Mouse (Mus musculus): Measurements from ENCODE around the gene Gm27029. TPM values are rescaled to one million over a fixed set of nuclear protein-coding genes. Genes with fewer than 3 reads are reported as not detected.
"Not testable (repeated sequence)": the region's sequence is repeated elsewhere in the genome, so short reads cannot be mapped to it uniquely, and the experiment has no call there.

Gm27029 gene
- polyA plus RNA-seq, 1 experiment from 2014 or later = 15.0 TPM

DNA sequence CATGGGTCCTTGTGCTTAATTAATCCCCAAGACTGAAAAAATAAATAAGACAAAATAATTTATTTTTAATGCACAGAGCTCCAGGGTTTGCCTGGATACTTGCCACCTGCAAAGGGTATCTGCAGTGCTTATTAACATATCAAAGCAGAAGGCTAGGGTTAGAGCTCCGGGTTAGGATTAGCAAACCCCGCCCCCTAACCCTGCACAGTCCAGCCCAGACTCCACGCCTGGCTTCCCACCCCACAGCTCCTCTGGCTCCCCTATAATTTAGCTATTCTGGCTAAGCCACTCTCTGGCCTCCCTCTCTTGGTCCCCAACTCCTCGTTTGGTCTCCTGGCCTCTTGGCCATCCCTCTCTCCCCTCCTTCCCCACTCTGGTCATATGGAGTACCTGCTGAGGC, 42.8 kb downstream of the Gm27029 start:
- Histone ChIP-seq H3K27me3 (ENCODE audit: low read depth, poor library complexity, severe bottlenecking) (no peaks in the 10 kb centered on the region), H3K27ac (no peak overlapping the region), H3K9me3 (replicated peaks) (no peaks in the 10 kb centered on the region), H3K4me3 (no peak overlapping the region), H3K4me1 (peaks cover 3% of the 10 kb centered on the region; the same call in 1 of the 2 replicates), H3K36me3 (no peaks in the 10 kb centered on the region)
- 24% methylated on average over 4 of the region's 4 CpGs for WGBS
- DNase-seq (ENCODE audit: low spot score) = no peak

GRCm38 (mm10) chr11:101378926-101379325, 45.7 kb downstream of the Gm27029 start:
- H3K27me3 ChIP-seq (ENCODE audit: low read depth, poor library complexity, severe bottlenecking) = no peaks in the 10 kb centered on the region
- no peak overlapping the region for H3K4me3 ChIP-seq
- H3K27ac ChIP-seq = no peak overlapping the region
- WGBS = 79% methylated on average over 6 of the region's 6 CpGs
- no peaks in the 10 kb centered on the region for H3K36me3 ChIP-seq
- H3K9me3 ChIP-seq (replicated peaks) = no peaks in the 10 kb centered on the region
- no peak for DNase-seq (ENCODE audit: low spot score)
- H3K4me1 ChIP-seq = peaks cover 3% of the 10 kb centered on the region; the same call in 1 of the 2 replicates

GRCm38 (mm10) chr11:101378196-101378595, 46.4 kb downstream of the Gm27029 start:
- H3K27me3 ChIP-seq (ENCODE audit: low read depth, poor library complexity, severe bottlenecking); H3K4me3 ChIP-seq; H3K4me1 ChIP-seq; H3K27ac ChIP-seq; DNase-seq (ENCODE audit: low spot score); H3K9me3 ChIP-seq (replicated peaks); H3K36me3 ChIP-seq: not testable (repeated sequence)
- 92% methylated on average over 8 of the region's 8 CpGs for WGBS

GRCm38 (mm10) chr11:101374421-101374938, 50.1 kb downstream of the Gm27029 start:
- no peaks in the 10 kb centered on the region for H3K4me1 ChIP-seq
- no peak overlapping the region for H3K27ac ChIP-seq
- H3K36me3 ChIP-seq = no peaks in the 10 kb centered on the region
- no peak overlapping the region for H3K4me3 ChIP-seq
- H3K27me3 ChIP-seq (ENCODE audit: low read depth, poor library complexity, severe bottlenecking) = no peaks in the 10 kb centered on the region
- 78% methylated on average over 7 of the region's 7 CpGs for WGBS
- no peaks in the 10 kb centered on the region for H3K9me3 ChIP-seq (replicated peaks)
- no peak for DNase-seq (ENCODE audit: low spot score)

DNA sequence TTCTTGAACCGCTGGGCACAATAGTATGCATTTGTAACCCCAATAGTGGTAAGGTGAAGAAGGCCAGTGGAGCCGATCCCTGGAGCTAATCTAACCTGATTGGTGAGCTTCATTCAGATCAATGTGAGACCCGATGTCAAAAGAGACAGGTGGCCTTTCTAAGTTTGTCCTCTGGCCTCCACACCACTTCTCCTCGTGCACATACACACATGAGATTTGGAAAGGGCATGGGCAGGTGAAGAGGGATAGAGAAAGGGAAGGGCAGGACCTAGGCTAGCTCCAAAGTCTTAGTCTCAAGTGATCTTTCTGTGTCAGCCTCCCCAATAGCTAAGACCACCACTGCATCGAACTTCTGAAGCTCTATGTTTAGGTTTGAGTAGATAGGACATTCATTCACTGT, 54.5 kb downstream of the Gm27029 start:
- Histone ChIP-seq H3K36me3 (no peaks in the 10 kb centered on the region), H3K4me1 (no peaks in the 10 kb centered on the region), H3K9me3 (replicated peaks) (no peaks in the 10 kb centered on the region), H3K4me3 (no peak overlapping the region), H3K27me3 (ENCODE audit: low read depth, poor library complexity, severe bottlenecking) (no peaks in the 10 kb centered on the region), H3K27ac (no peak overlapping the region)
- 83% methylated on average over 5 of the region's 5 CpGs for WGBS
- no peak for DNase-seq (ENCODE audit: low spot score)

- Histone ChIP-seq H3K27me3 (ENCODE audit: low read depth, poor library complexity, severe bottlenecking) (no peaks in the 10 kb centered on the region), H3K27ac (no peak within 1 kb of the TSS), H3K36me3 (no peaks in the 10 kb centered on the region), H3K4me1 (no peaks in the 10 kb centered on the region), H3K9me3 (replicated peaks) (no peaks in the 10 kb centered on the region), H3K4me3 (no peak within 1 kb of the TSS)
- WGBS = 93% methylated on average over 8 of the region's 8 CpGs
- DNase-seq (ENCODE audit: low spot score) = no peak
These were observed 57.2 kb downstream of the Gm27029 start, which contains the start of gene G6pc for GRCm38 (mm10) chr11:101367326-101367935. Gene G6pc, plus strand, starts transcription at chr11:101367561.

DNA sequence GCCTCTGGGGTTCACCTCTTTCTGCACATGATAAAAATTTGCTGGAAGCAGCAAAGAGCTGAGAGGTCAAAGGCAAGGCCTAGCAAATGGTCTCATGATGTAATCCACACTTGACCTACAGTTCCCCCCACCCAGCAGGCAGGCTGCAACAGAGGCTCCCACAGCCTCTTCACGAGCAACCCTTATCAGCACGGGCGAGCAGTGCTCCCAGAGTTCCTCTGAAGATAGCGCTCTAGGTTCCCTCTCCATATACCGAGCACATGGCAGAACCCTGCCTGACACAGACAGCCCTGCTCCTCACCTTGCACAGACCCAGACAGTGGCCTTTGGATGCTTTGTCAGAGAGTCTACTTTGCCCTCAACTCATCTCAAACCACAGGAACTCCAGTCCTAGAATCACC, 60.1 kb downstream of the Gm27029 start:
- Histone ChIP-seq H3K36me3 (no peaks in the 10 kb centered on the region), H3K4me1 (0 out of 2 replicates have a peak, but pooled peaks cover 3% of the 10 kb centered on the region), H3K9me3 (replicated peaks) (no peaks in the 10 kb centered on the region), H3K4me3 (no peak overlapping the region), H3K27me3 (ENCODE audit: low read depth, poor library complexity, severe bottlenecking) (no peaks in the 10 kb centered on the region), H3K27ac (no peak overlapping the region)
- no peak for DNase-seq (ENCODE audit: low spot score)
- WGBS = 74% methylated on average over 5 of the region's 5 CpGs

DNA sequence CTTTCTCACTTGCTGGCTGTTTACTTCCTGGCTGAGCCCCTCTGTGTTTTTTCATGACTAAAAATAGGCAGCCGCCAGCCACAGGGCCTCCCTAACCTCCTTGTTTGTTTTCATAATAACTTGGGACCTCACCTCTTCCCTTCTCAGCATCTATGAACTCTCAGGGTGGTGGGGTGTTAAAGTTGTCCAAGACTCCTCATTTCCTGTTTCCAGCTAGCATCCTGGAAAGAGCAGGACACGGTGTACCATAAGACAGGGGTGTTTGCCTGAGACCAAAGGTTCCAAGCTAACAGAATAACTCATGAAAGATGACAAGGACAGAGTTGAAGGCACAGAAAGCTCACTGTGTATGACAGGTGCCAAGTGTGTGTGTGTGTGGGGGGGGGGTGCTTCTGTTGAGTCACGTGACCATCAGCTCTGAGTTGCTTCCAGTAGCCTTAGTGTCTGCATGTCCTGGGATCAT, 63.9 kb downstream of the Gm27029 start:
- WGBS = 67% methylated on average over 3 of the region's 3 CpGs
- Histone ChIP-seq H3K36me3 (no peaks in the 10 kb centered on the region), H3K27me3 (ENCODE audit: low read depth, poor library complexity, severe bottlenecking) (no peaks in the 10 kb centered on the region), H3K27ac (no peak overlapping the region), H3K4me3 (no peak overlapping the region), H3K9me3 (replicated peaks) (no peaks in the 10 kb centered on the region), H3K4me1 (0 out of 2 replicates have a peak, but pooled peaks cover 3% of the 10 kb centered on the region)
- no peak for DNase-seq (ENCODE audit: low spot score)

GRCm38 (mm10) chr11:101359776-101360175, 64.8 kb downstream of the Gm27029 start:
- 69% methylated on average over 9 of the region's 9 CpGs for WGBS
- Histone ChIP-seq H3K36me3 (no peaks in the 10 kb centered on the region), H3K27ac (no peak overlapping the region), H3K4me1 (0 out of 2 replicates have a peak, but pooled peaks cover 3% of the 10 kb centered on the region), H3K4me3 (no peak overlapping the region), H3K27me3 (ENCODE audit: low read depth, poor library complexity, severe bottlenecking) (no peaks in the 10 kb centered on the region), H3K9me3 (replicated peaks) (no peaks in the 10 kb centered on the region)
- DNase-seq (ENCODE audit: low spot score) = no peak

GRCm38 (mm10) chr11:101357505-101358182, 67.0 kb downstream of the Gm27029 start:
- Histone ChIP-seq H3K36me3 (no peaks in the 10 kb centered on the region), H3K27me3 (ENCODE audit: low read depth, poor library complexity, severe bottlenecking) (no peaks in the 10 kb centered on the region), H3K9me3 (replicated peaks) (no peaks in the 10 kb centered on the region), H3K4me3 (no peak overlapping the region), H3K27ac (no peak overlapping the region), H3K4me1 (0 out of 2 replicates have a peak, but pooled peaks cover 3% of the 10 kb centered on the region)
- no peak for DNase-seq (ENCODE audit: low spot score)
- 88% methylated on average over 3 of the region's 3 CpGs for WGBS

Small RNA genes within 50 kb of the gene (microRNA-seq; reads per million reads assigned to microRNA genes)
- gene Mir6929 = not detected

Other genes starting within 250 kb of the Gm27029 start
- gene Ccr10, start 249.4 kb downstream of the Gm27029 start, polyA plus RNA-seq (2016; fragmentation: Nextera tagmentation; extraction: Ambion mirVana) = not detected in 2 replicates
- gene Ezh1, start 198.3 kb downstream of the Gm27029 start, polyA plus RNA-seq (2016; fragmentation: Nextera tagmentation; extraction: Ambion mirVana) = 10.1 and 13.6 TPM in 2 replicates
- gene Ramp2, start 178.8 kb downstream of the Gm27029 start, polyA plus RNA-seq (2016; fragmentation: Nextera tagmentation; extraction: Ambion mirVana) = 54.2 and 61.5 TPM in 2 replicates
- 118 and 127 TPM in 2 replicates for gene Vps25, start 171.1 kb downstream of the Gm27029 start, polyA plus RNA-seq (2016; fragmentation: Nextera tagmentation; extraction: Ambion mirVana)
- 4.7 and 6.2 TPM in 2 replicates for gene Wnk4, start 164.2 kb downstream of the Gm27029 start, polyA plus RNA-seq (2016; fragmentation: Nextera tagmentation; extraction: Ambion mirVana)
- 1.1 TPM in 2 replicates for gene Cntd1, start 145.8 kb downstream of the Gm27029 start, polyA plus RNA-seq (2016; fragmentation: Nextera tagmentation; extraction: Ambion mirVana)
- gene Coa3, start 145.7 kb downstream of the Gm27029 start, polyA plus RNA-seq (2016; fragmentation: Nextera tagmentation; extraction: Ambion mirVana) = 187 and 192 TPM in 2 replicates
- gene Becn1, start 122.5 kb downstream of the Gm27029 start, polyA plus RNA-seq (2016; fragmentation: Nextera tagmentation; extraction: Ambion mirVana) = 148 TPM in 2 replicates
- gene Psme3, start 108.6 kb downstream of the Gm27029 start, polyA plus RNA-seq (2016; fragmentation: Nextera tagmentation; extraction: Ambion mirVana) = 210 and 214 TPM in 2 replicates
- 2.7 and 2.8 TPM in 2 replicates for gene Aoc2, start 99.7 kb downstream of the Gm27029 start, polyA plus RNA-seq (2016; fragmentation: Nextera tagmentation; extraction: Ambion mirVana)
- 0.03 TPM in 1 of 2 replicates, not detected in the other for gene Aoc3, start 94.2 kb downstream of the Gm27029 start, polyA plus RNA-seq (2016; fragmentation: Nextera tagmentation; extraction: Ambion mirVana)
- gene G6pc, start 57.2 kb downstream of the Gm27029 start, polyA plus RNA-seq (2016; fragmentation: Nextera tagmentation; extraction: Ambion mirVana) = not detected in 2 replicates
- gene Aarsd1, start 7.2 kb downstream of the Gm27029 start, polyA plus RNA-seq (2016; fragmentation: Nextera tagmentation; extraction: Ambion mirVana) = 106 and 111 TPM in 2 replicates
- gene Rundc1, start 289 bp upstream of the Gm27029 start, polyA plus RNA-seq (2016; fragmentation: Nextera tagmentation; extraction: Ambion mirVana) = 16.8 and 19.6 TPM in 2 replicates
- gene Ptges3l, start 537 bp upstream of the Gm27029 start, polyA plus RNA-seq (2016; fragmentation: Nextera tagmentation; extraction: Ambion mirVana) = 4.0 and 4.7 TPM in 2 replicates
- 448 and 536 TPM in 2 replicates for gene Rpl27, start 17.5 kb upstream of the Gm27029 start, polyA plus RNA-seq (2016; fragmentation: Nextera tagmentation; extraction: Ambion mirVana)
- 2.3 and 3.1 TPM in 2 replicates for gene Ifi35, start 23.6 kb upstream of the Gm27029 start, polyA plus RNA-seq (2016; fragmentation: Nextera tagmentation; extraction: Ambion mirVana)
- gene Rnd2, start 40.2 kb upstream of the Gm27029 start, polyA plus RNA-seq (2016; fragmentation: Nextera tagmentation; extraction: Ambion mirVana) = 5.0 and 6.3 TPM in 2 replicates
- gene Vat1, start 41.4 kb upstream of the Gm27029 start, polyA plus RNA-seq (2016; fragmentation: Nextera tagmentation; extraction: Ambion mirVana) = 14.6 and 17.2 TPM in 2 replicates
- gene Brca1, start 127.2 kb upstream of the Gm27029 start, polyA plus RNA-seq (2016; fragmentation: Nextera tagmentation; extraction: Ambion mirVana) = 22.2 and 22.6 TPM in 2 replicates
- gene Nbr1, start 127.4 kb upstream of the Gm27029 start, polyA plus RNA-seq (2016; fragmentation: Nextera tagmentation; extraction: Ambion mirVana) = 51.7 and 73.2 TPM in 2 replicates
- gene Tmem106a, start 157.4 kb upstream of the Gm27029 start, polyA plus RNA-seq (2016; fragmentation: Nextera tagmentation; extraction: Ambion mirVana) = 1.1 and 1.8 TPM in 2 replicates
- gene Gm11634, start 174.5 kb upstream of the Gm27029 start, polyA plus RNA-seq (2016; fragmentation: Nextera tagmentation; extraction: Ambion mirVana) = not detected in 2 replicates
- gene Rdm1, start 202.4 kb upstream of the Gm27029 start, polyA plus RNA-seq (2016; fragmentation: Nextera tagmentation; extraction: Ambion mirVana) = 18.7 and 22.3 TPM in 2 replicates
- 1.9 and 2.4 TPM in 2 replicates for gene Arl4d, start 240.7 kb upstream of the Gm27029 start, polyA plus RNA-seq (2016; fragmentation: Nextera tagmentation; extraction: Ambion mirVana)

Measured in limb, embryonic 10.5 days (tissue).